Mouse (Mus musculus) liver, adult 2 months (tissue): ENCODE measurements around the gene Prim2.

Source experiments
- CTCF ChIP-seq: fragments of 200-500 bp; IDR thresholded peaks from 2 replicates; pipeline ENCODE4 v1.5.1; 2011; ENCODE audit warnings: low read depth, low read length, control low read depth
- POLR2A ChIP-seq: fragments of 200-500 bp; IDR thresholded peaks from 2 replicates; pipeline ENCODE4 v1.6.1; 2011; ENCODE audit warnings: low read length, control low read depth; ENCODE audit not compliant: insufficient read depth; ENCODE audit errors: extremely low read depth

DNA sequence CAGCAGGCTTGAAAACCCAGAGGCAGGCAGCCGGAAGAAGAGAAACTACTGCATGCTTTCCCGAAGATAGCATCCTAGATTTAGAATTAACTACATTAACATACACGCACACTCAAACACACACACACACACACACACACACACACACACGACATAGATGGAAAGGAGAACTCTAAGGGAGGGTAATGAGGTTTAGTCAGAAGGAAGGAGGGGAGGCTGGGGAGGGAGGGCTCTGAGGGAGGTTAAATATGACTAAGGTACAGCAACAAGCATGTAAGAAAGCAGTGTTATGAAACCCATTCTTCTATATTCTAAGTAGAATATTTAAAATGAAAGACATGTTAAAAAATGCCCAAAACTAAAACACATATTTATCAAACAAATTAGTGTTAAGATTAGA lies 21.9 kb downstream of the Prim2 start:
- TF ChIP-seq POLR2A (no peak), CTCF (no peak)
